Mouse (Mus musculus) liver, embryonic 14.5 days (tissue): Measurements from ENCODE around the gene Nptx1. TPM values are rescaled to one million over a fixed set of nuclear protein-coding genes. Genes with fewer than 3 reads are reported as not detected.
A peak's percentile ranks its signal among the peaks of the same experiment; 100 is the strongest.

Source experiments
- ATAC-seq: fragments of 200-750 bp; cut with Nextera tagmentation; 2 replicates; pipeline ENCODE4 v1.8.0; 2017; ENCODE audit warnings: moderate number of reproducible peaks, mild to moderate bottlenecking, moderate library complexity; ENCODE audit not compliant: insufficient read depth
- DNase-seq, 3 experiments: peaks; one replicate each; pipeline ENCODE4 v3.0.0-alpha.2; 2012 to 2013; ENCODE audit warnings: low read depth in 3 of 3, low spot score in 3 of 3
- H3K27ac ChIP-seq: fragments of 300-500 bp; sonication (generic); 2 replicates; pipeline ENCODE4 v1.5.1; 2014; ENCODE audit warnings: moderate library complexity, mild to moderate bottlenecking, control low read depth, inconsistent platforms
- H3K27me3 ChIP-seq: fragments of 300-500 bp; sonication (generic); 2 replicates; pipeline ENCODE4 v1.6.1; 2014; ENCODE audit warnings: mild to moderate bottlenecking, low read length, moderate library complexity; ENCODE audit not compliant: control insufficient read depth, insufficient read depth
- H3K36me3 ChIP-seq: fragments of 300-500 bp; sonication (generic); replicated peaks from 2 replicates; pipeline ENCODE4 v1.6.1; 2014; ENCODE audit warnings: low read depth; ENCODE audit not compliant: control insufficient read depth, insufficient read depth
- H3K4me1 ChIP-seq, 2 experiments: fragments of 200-500 bp in 1 of 2; fragments of 300-500 bp in 1 of 2; sonication (generic) in 1 of 2; replicated peaks; 2 replicates each; pipeline ENCODE4 v1.6.1; 2012 to 2014; ENCODE audit warnings: antibody characterized with exemption in 1 of 2, inconsistent platforms in 1 of 2, low read length in 1 of 2; ENCODE audit not compliant: control insufficient read depth in 2 of 2, insufficient read depth in 2 of 2
- H3K4me2 ChIP-seq: fragments of 300-500 bp; sonication (generic); 2 replicates; pipeline ENCODE4 v1.6.1; 2014; ENCODE audit warnings: low read depth, mild to moderate bottlenecking, control low read depth, moderate library complexity
- H3K4me3 ChIP-seq, 2 experiments: fragments of 200-500 bp in 1 of 2; fragments of 300-500 bp in 1 of 2; sonication (generic) in 1 of 2; 2 replicates each; pipeline ENCODE4 v1.5.1; 2012 to 2014; ENCODE audit warnings: low read depth in 2 of 2, low read length in 2 of 2, mild to moderate bottlenecking in 2 of 2, control low read depth in 1 of 2, inconsistent platforms in 1 of 2, moderate library complexity in 1 of 2; ENCODE audit not compliant: insufficient read depth in 1 of 2
- H3K9ac ChIP-seq: fragments of 300-500 bp; sonication (generic); replicated peaks from 2 replicates; pipeline ENCODE4 v1.6.1; 2014; ENCODE audit warnings: mild to moderate bottlenecking, control low read depth, moderate library complexity
- H3K9me3 ChIP-seq: fragments of 300-500 bp; sonication (generic); 2 replicates; pipeline ENCODE4 v1.6.1; 2016; ENCODE audit warnings: low read length, mixed read lengths; ENCODE audit not compliant: control insufficient read depth
- CTCF ChIP-seq: IDR thresholded peaks from 2 replicates; pipeline ENCODE4 v1.5.1; 2016; ENCODE audit warnings: antibody characterized with exemption, low read depth, control low read depth
- EP300 ChIP-seq: IDR thresholded peaks from 2 replicates; pipeline ENCODE4 v1.6.1; 2016; ENCODE audit warnings: antibody characterized with exemption, low read depth
- WGBS: fragments of 180-500 bp; shearing (Covaris S2); extraction: QIAGEN DNeasy Blood & Tissue Kit; methylation state at CpG from one replicate; pipeline ENCODE4 v1.1.7; 2014; ENCODE audit not compliant: insufficient replicate concordance; 5-methylcytosine and 5-hydroxymethylcytosine counted together
- polyA plus RNA-seq, 2 experiments: library from polyadenylated mRNA; depleted of rRNA in 1 of 2; stranded (reverse) in 1 of 2; unstranded in 1 of 2; fragments of >200 nt; fragmentation: Nextera tagmentation in 1 of 2; extraction: Ambion mirVana in 1 of 2; gene quantifications; 2 replicates each; pipeline versions ENCODE4 v1.2.1 to v1.2.3; 2012 to 2014

The Nptx1 gene
- polyA plus RNA-seq, 2 experiments = not detected

DNA sequence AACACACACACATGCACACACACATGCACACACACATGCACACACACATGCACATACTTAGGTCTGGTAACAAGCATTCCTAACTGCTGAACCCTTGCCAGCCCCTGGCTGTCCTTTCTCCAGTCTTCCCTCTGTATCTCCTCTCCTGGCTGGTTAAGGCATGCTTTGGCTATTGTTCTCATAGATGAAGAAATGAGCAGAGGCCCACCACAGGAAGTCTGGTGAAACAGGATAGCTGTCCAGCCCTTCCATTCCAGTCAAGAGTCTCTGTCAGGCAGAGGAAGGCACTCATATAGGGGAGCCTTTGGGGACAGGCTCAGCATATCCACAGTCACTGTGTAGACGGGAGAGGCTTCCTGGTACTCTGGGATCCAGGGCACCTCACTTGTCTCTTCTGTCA, 4.7 kb upstream of the Nptx1 start:
- ATAC-seq = no peak
- peaks cover 38% of the 10 kb centered on the region for H3K27me3 ChIP-seq
- 0% methylated on average over 1 of the region's 1 CpGs for WGBS
- H3K27ac ChIP-seq = no peak overlapping the region
- peaks cover 0 to 4% of the 10 kb centered on the region in 2 experiments; a peak in 2 of 4 replicates for H3K4me1 ChIP-seq
- H3K9ac ChIP-seq = no peak overlapping the region
- H3K4me3 ChIP-seq = no peak overlapping the region
- H3K4me2 ChIP-seq = no peak overlapping the region
- DNase-seq = no peak
- TF ChIP-seq EP300 = no peak
- TF ChIP-seq CTCF = no peak
- H3K36me3 ChIP-seq = no peaks in the 10 kb centered on the region
- H3K9me3 ChIP-seq = no peaks in the 10 kb centered on the region

DNA sequence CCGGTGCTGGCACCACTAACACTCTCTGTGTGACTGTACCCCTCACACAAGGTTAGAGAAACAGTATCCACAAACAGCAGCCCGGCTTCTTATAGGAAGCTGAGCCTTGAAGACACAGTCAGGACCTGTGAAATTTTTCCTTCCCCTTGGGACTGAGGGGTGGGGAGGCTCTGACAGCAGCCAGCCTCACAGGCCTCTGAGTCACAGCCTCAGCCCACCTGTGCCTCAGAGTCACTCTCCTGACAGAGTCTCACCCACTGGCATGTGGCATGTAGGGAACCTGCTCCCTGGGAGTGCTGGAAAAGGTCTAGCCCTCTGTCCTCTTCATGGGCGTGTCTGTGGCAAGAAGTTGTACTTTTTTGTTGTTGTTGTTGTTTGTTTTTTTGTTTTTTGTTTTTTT, 3.9 kb upstream of the Nptx1 start:
- H3K4me3 ChIP-seq = no peak overlapping the region
- no peak overlapping the region for H3K27ac ChIP-seq
- H3K36me3 ChIP-seq = no peaks in the 10 kb centered on the region
- no peak for ATAC-seq
- peaks cover 0 to 4% of the 10 kb centered on the region in 2 experiments; a peak in 2 of 4 replicates for H3K4me1 ChIP-seq
- DNase-seq = no peak
- no peak overlapping the region for H3K9ac ChIP-seq
- no peak overlapping the region for H3K4me2 ChIP-seq
- 36% methylated on average over 3 of the region's 3 CpGs for WGBS
- H3K9me3 ChIP-seq = no peaks in the 10 kb centered on the region
- peaks cover 46% of the 10 kb centered on the region for H3K27me3 ChIP-seq
- TF ChIP-seq CTCF (no peak), EP300 (no peak)

DNA sequence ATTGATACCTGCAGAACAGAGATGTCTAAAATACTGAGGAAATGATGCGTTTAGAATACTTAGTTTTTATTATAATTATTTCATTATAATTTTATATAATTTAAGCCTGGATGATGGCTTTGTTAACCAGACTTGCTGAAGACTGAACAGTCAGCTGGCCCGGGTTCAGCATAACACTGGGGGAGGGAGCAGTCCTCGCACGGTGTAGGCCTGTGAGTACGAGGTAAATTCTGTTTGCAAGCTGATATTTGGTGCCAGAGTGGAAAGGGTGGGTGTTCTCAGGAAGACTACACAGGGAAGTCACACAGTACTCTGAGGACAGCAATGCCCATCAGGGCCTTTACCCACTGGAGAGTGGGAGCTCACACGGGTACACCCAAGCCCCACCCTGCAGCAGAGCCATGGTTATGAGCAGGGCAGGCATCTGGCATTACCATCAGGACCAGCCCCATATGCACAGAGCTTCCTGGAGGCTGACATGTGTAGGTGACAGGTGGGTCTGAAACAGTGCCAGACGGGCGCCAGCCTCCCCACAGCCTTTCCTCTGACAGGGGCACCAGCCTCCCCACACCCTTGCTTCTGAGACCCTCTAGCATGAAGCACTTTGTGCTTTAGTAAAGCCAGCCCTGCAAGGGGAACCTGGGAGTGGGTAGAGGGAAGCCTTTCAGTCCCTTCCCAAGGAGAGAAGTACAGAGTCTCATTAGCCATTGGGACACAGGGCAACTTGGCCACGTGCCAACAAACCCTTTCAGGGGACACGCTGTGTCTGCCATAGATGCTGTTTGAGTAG, 3.2 kb upstream of the Nptx1 start:
- peaks cover 0 to 4% of the 10 kb centered on the region in 2 experiments; a peak in 2 of 4 replicates for H3K4me1 ChIP-seq
- H3K4me3 ChIP-seq = no peak overlapping the region
- H3K9ac ChIP-seq = no peak overlapping the region
- H3K27me3 ChIP-seq = peaks cover 53% of the 10 kb centered on the region
- H3K27ac ChIP-seq = no peak overlapping the region
- WGBS = 48% methylated on average over 10 of the region's 10 CpGs
- DNase-seq = no peak
- TF ChIP-seq CTCF (no peak), EP300 (no peak)
- no peak overlapping the region for H3K4me2 ChIP-seq
- H3K36me3 ChIP-seq = no peaks in the 10 kb centered on the region
- no peak for ATAC-seq
- no peaks in the 10 kb centered on the region for H3K9me3 ChIP-seq

DNA sequence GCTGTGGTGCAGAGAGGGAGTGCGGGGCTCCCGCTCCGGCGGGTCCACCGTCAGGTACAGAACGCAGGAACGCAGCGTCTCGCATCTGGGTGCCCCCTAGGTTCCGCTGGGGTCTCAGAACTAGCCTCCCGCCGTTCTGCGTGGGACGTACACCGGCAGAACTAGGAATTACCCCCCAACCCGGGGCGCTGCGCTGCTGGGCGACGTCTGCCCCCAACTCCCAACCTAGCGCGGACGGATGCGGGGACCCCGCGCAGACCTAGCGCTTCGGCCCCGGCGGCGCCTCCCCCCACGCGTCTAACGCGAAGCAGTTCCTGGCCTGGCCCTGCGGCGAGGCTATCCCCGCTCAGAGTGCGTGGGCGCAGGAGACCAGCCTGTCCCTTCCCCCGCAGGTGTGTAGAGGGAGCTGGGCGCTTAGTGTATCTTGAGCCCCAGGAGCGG, 1.8 kb upstream of the Nptx1 start:
- WGBS = 2% methylated on average over 43 of the region's 43 CpGs
- Histone ChIP-seq H3K4me1 (peaks cover 0 to 4% of the 10 kb centered on the region in 2 experiments; a peak in 2 of 4 replicates), H3K27me3 (peaks cover 67% of the 10 kb centered on the region), H3K4me3 (peak overlapping the region in 1 of 2 experiments; percentile 29; a peak in 1 of 4 replicates), H3K4me2 (peak overlapping the region; percentile 39), H3K9ac (no peak overlapping the region), H3K9me3 (no peaks in the 10 kb centered on the region), H3K27ac (no peak overlapping the region), H3K36me3 (no peaks in the 10 kb centered on the region)
- DNase-seq (no peak), ATAC-seq (no peak)
- TF ChIP-seq EP300 = no peak
- no peak for TF ChIP-seq CTCF

DNA sequence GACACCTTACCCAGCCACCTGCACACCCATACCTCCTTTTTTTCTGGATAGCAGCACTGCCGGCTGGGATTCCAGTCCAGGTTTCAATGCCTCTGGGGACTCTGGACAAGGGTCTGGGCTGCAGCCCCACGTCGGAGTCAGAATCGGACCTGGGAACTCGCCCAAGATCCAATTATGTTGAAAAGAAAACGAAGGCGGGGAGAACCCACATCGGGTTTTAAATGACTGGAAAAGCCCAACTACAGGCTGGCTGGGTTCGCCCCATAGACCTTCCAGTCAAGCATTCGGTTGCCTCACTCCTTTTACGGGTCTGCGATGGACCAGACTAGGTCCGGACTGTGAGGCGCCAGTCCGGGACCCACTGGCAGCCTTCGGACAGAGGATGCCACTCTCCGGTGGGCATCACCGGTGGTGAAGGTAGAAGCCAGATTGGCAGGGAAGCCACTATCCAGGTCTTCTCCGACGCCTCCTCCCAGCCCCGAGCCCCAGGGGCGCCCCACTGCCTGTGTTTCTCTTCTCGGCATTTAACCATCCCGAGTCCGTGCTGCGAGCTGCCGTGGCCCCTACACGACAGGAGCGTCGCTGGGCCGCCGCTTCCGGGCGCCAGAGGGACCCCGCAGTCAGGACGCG, 1.3 kb upstream of the Nptx1 start:
- Histone ChIP-seq H3K4me2 (peak overlapping the region; percentile 39), H3K4me1 (peaks cover 0 to 4% of the 10 kb centered on the region in 2 experiments; a peak in 2 of 4 replicates), H3K36me3 (no peaks in the 10 kb centered on the region), H3K9me3 (no peaks in the 10 kb centered on the region), H3K27ac (no peak overlapping the region), H3K27me3 (peaks cover 69% of the 10 kb centered on the region), H3K4me3 (peak overlapping the region in 1 of 2 experiments; percentile 29; a peak in 1 of 4 replicates), H3K9ac (no peak overlapping the region)
- 4% methylated on average over 37 of the region's 37 CpGs for WGBS
- TF ChIP-seq EP300 (no peak), CTCF (0 out of 2 replicates have a peak, but pooled peaks have one; percentile 5)
- DNase-seq (no peak), ATAC-seq (no peak)
